ENCODE assay signal across 8 mouse cellular contexts in the genomic region with DNA sequence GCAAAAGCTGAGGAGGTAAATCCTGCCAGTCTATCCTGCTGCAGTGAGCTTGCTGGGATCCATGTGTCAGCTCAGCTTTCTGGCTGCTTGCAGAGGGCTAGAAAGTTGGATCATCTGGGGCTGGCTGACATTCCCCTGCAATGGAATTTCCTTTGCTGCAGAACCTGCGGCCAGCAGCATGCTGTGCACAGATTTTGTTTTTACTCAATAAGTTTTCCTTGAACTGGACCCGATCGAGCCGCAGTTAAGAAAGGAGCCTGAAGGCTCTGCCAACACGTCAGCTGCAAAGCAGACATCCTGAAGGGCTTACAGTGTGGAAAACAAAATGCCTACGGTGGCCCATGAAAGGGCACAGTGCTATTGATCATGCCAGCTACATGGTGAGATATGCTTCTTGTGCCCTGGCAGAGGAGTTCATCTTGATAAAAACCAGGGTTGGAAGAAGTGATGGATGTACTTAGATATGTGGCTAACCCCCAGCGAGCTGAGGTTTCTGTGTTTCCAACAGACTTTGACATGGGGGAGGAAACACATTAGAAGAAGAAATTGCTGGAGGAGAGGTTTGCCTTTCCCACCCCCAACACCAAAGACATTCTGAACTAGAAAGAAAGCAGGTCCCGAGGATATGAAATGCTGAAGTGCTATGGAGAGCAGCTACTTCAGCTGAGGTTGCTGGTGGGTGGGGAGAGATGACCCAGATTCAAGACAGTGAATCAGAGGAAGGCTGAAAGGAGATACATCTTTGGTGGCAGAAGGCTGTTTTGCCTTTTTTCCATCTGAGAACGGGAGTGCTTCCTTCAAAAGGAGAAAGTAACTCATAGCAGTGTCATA.
DNase-seq lines count a peak whose midpoint lies in the region; ATAC-seq and TF ChIP-seq lines count a peak whose summit lies in the region.

No protein-coding gene starts in this region.

- no peaks in the 10 kb centered on the region for H3K9me3 ChIP-seq in hindbrain, embryonic 15.5 days
- H3K9me3 ChIP-seq in midbrain, postnatal 0 days (ENCODE audit: low read length) = no peaks in the 10 kb centered on the region

- no peak overlapping the region for H3K4me2 ChIP-seq in hindbrain, embryonic 15.5 days
- no peak overlapping the region for H3K4me2 ChIP-seq in midbrain, postnatal 0 days (ENCODE audit: low read depth, low read length, poor library complexity, severe bottlenecking)

- no peaks in the 10 kb centered on the region for H3K36me3 ChIP-seq in hindbrain, embryonic 15.5 days
- no peaks in the 10 kb centered on the region for H3K36me3 ChIP-seq in midbrain, postnatal 0 days (ENCODE audit: insufficient read depth, low read length)

- TF ChIP-seq CTCF in layer of hippocampus, adult 2 months (conservative IDR thresholded peaks at IDR 0.05) = no peak
- TF ChIP-seq CTCF in midbrain, postnatal 0 days (IDR thresholded peaks at IDR 0.05) = no peak

- no peak overlapping the region for H3K4me3 ChIP-seq in layer of hippocampus, adult 2 months
- no peak overlapping the region for H3K4me3 ChIP-seq in hindbrain, embryonic 15.5 days
- H3K4me3 ChIP-seq in midbrain, postnatal 0 days (ENCODE audit: low read depth, low read length) = no peak overlapping the region

- peaks cover 8% of the 10 kb centered on the region; the same call in 1 of the 2 replicates for H3K4me1 ChIP-seq in hindbrain, embryonic 15.5 days (replicated peaks)
- no peaks in the 10 kb centered on the region for H3K4me1 ChIP-seq in midbrain, postnatal 0 days (ENCODE audit: insufficient read depth, low read length)

- H3K9ac ChIP-seq in hindbrain, embryonic 15.5 days = no peak overlapping the region
- no peak overlapping the region for H3K9ac ChIP-seq in midbrain, postnatal 0 days (replicated peaks; ENCODE audit: low read length, poor library complexity, severe bottlenecking)

- WGBS in hindbrain, embryonic 15.5 days = 48% methylated on average over 9 of the region's 9 CpGs
- WGBS in midbrain, postnatal 0 days = 54% methylated on average over 9 of the region's 9 CpGs

- no peaks in the 10 kb centered on the region for H3K27me3 ChIP-seq in hindbrain, embryonic 15.5 days
- no peaks in the 10 kb centered on the region for H3K27me3 ChIP-seq in midbrain, postnatal 0 days (ENCODE audit: insufficient read depth, low read length)

- peak overlapping the region; percentile 53; the same call in 1 of the 2 replicates for H3K27ac ChIP-seq in layer of hippocampus, adult 2 months
- H3K27ac ChIP-seq in hindbrain, embryonic 15.5 days (replicated peaks) = 0 out of 2 replicates have a peak overlapping the region, but pooled peaks have one; percentile 9
- no peak overlapping the region for H3K27ac ChIP-seq in midbrain, postnatal 0 days (ENCODE audit: low read depth, low read length)

- no peak for DNase-seq in layer of hippocampus, adult 2 months (ENCODE audit: low spot score in 2 of 2)
- no peak for DNase-seq in layer of hippocampus, adult 9-11 months
- peak; percentile 21 for DNase-seq in cerebellum, adult 11-12 months
- peak; percentile 21 to 25 for DNase-seq in frontal cortex, postnatal 25 days (ENCODE audit: low spot score in 2 of 2)
- peak; percentile 59 for DNase-seq in midbrain, postnatal 0 days (ENCODE audit: low spot score)
- DNase-seq in spleen, adult 18-20 months = no peak
- no peak for DNase-seq in kidney, adult 8-10 months

- peak; percentile 65; the same call in 1 of the 2 replicates for ATAC-seq in hindbrain, embryonic 15.5 days (ENCODE audit: low FRiP score, low read depth)
- ATAC-seq in midbrain, postnatal 0 days (ENCODE audit: low FRiP score) = no peak

Comparison
In these comparisons a context has a peak if more than half of its experiments do, and no peak if none do; other contexts are left out.
1. DNase-seq: peak in cerebellum, adult 11-12 months (single experiment), frontal cortex, postnatal 25 days (2 of 2) and midbrain, postnatal 0 days (single experiment); none in layer of hippocampus, adult 2 months (0 of 2), layer of hippocampus, adult 9-11 months (single experiment), spleen, adult 18-20 months (0 of 2) and kidney, adult 8-10 months (0 of 2).